Mouse (Mus musculus) retina, adult 2 months (tissue): ENCODE measurements around the gene 2510009E07Rik.

Experiments used
- DNase-seq: peaks from one replicate; pipeline ENCODE4 v3.0.0-alpha.2; 2012; ENCODE audit warnings: low read depth, low spot score

Gene 2510009E07Rik

GRCm38 (mm10) chr16:21694463-21695241 is at the start of gene 2510009E07Rik:
TSS of gene 2510009E07Rik (minus strand) at chr16:21694665.
- peak; percentile 71 for DNase-seq

GRCm38 (mm10) chr16:21743401-21743800 is 48.9 kb upstream of the 2510009E07Rik start:
- peak; percentile 18 for DNase-seq

GRCm38 (mm10) chr16:21742898-21743297 is 48.4 kb upstream of the 2510009E07Rik start:
- DNase-seq: peak; percentile 26

GRCm38 (mm10) chr16:21742191-21742870 is 47.9 kb upstream of the 2510009E07Rik start:
- peak; percentile 61 for DNase-seq

GRCm38 (mm10) chr16:21741542-21741941 is 47.1 kb upstream of the 2510009E07Rik start:
- no peak for DNase-seq

- no peak for DNase-seq
Observed at GRCm38 (mm10) chr16:21735638-21736037, 41.2 kb upstream of the 2510009E07Rik start.

GRCm38 (mm10) chr16:21727897-21728364 is 33.5 kb upstream of the 2510009E07Rik start:
- peak; percentile 65 for DNase-seq

- DNase-seq: no peak
Observed at GRCm38 (mm10) chr16:21727421-21727820, 33.0 kb upstream of the 2510009E07Rik start.

- no peak for DNase-seq
Observed at GRCm38 (mm10) chr16:21724261-21724660, 29.8 kb upstream of the 2510009E07Rik start.

- no peak for DNase-seq
Observed at GRCm38 (mm10) chr16:21719770-21720169, 25.3 kb upstream of the 2510009E07Rik start.

GRCm38 (mm10) chr16:21714516-21714915 is 20.1 kb upstream of the 2510009E07Rik start:
- DNase-seq: no peak

GRCm38 (mm10) chr16:21710321-21710720 is 15.9 kb upstream of the 2510009E07Rik start:
- DNase-seq: no peak

- no peak for DNase-seq
Observed at GRCm38 (mm10) chr16:21704691-21705090, 10.2 kb upstream of the 2510009E07Rik start.

- no peak for DNase-seq
Observed at GRCm38 (mm10) chr16:21702314-21702690, 7.8 kb upstream of the 2510009E07Rik start.

- DNase-seq: no peak
Observed at GRCm38 (mm10) chr16:21701611-21702313, 7.3 kb upstream of the 2510009E07Rik start.

- no peak for DNase-seq
Observed at GRCm38 (mm10) chr16:21698136-21698535, 3.7 kb upstream of the 2510009E07Rik start.

- DNase-seq: no peak
Observed at GRCm38 (mm10) chr16:21696946-21697345, 2.5 kb upstream of the 2510009E07Rik start.

GRCm38 (mm10) chr16:21695242-21695578 is 745 bp upstream of the 2510009E07Rik start:
- no peak for DNase-seq

- no peak for DNase-seq
Observed at GRCm38 (mm10) chr16:21693981-21694462, 443 bp downstream of the 2510009E07Rik start.

- DNase-seq: no peak
Observed at GRCm38 (mm10) chr16:21690216-21690755, 4.2 kb downstream of the 2510009E07Rik start.

- no peak for DNase-seq
Observed at GRCm38 (mm10) chr16:21689141-21689540, 5.3 kb downstream of the 2510009E07Rik start.

- DNase-seq: no peak
Observed at GRCm38 (mm10) chr16:21687406-21687805, 7.1 kb downstream of the 2510009E07Rik start.
